Mouse (Mus musculus) ovary, adult 10 weeks (tissue): ENCODE measurements around the gene Mrpl45. TPM values are rescaled to one million over a fixed set of nuclear protein-coding genes. Genes with fewer than 3 reads are reported as not detected.

Experiments used
- polyA plus RNA-seq: library from polyadenylated mRNA; stranded (reverse); fragments of 350-450 nt; fragmentation: Illumina TruSeq; extraction: RNeasy Lipid Tissue Mini Kit (QIAGEN cat#74804); gene quantifications from one replicate; pipeline ENCODE4 v1.2.3, GENCODE M21; 2014

The Mrpl45 gene
- polyA plus RNA-seq, result 26.3 TPM

DNA sequence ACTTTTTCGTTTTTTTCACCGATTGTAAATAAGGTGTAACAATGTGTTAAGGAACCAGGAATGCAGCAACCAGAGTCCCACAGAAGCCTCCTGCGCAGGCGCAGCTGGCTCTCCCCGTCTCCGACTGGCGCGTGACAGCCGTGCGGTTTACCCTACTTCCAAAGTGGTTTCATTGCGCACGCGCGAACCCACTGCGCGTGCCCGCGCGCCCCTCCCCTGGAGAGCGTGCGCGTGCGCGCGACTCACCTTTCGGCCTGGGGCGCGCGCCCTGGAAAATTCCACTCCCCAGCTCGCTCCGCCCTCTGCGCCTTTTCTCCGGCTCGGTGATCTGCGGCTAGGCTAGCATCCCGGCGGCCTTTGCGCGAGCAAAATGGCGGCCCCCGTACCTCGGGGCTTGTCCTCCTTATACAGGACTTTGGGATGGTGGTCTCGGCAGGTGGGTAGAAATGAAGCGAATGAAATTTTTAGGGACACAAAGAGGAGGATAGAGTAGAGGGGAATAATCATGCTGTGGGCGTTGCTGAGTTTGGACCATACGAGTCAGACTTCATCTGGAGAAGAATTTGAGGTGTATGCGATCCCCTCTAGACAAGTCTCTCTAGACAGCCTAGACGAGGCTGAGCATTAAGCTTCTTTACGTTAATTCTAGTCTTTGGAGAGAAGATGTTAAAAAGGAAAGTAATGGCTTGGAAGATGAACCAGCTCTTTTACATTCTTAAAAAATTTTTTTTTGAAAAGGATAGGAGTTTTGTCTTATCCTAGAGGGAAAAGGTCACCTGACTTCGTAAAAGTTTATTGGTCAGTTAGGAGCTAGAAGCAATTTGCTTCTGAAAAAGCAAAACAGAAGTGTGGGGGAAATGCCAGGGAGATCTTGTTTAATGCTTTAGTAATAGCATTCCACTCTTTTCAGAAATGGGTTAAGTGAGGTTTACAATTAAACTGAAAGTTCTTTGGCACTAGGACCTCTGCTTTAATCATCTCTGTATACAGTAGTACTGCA is at the start of gene Mrpl45:
Gene Mrpl45 (plus strand): TSS at position 213 of the 1,000 bp plus-strand sequence.

DNA sequence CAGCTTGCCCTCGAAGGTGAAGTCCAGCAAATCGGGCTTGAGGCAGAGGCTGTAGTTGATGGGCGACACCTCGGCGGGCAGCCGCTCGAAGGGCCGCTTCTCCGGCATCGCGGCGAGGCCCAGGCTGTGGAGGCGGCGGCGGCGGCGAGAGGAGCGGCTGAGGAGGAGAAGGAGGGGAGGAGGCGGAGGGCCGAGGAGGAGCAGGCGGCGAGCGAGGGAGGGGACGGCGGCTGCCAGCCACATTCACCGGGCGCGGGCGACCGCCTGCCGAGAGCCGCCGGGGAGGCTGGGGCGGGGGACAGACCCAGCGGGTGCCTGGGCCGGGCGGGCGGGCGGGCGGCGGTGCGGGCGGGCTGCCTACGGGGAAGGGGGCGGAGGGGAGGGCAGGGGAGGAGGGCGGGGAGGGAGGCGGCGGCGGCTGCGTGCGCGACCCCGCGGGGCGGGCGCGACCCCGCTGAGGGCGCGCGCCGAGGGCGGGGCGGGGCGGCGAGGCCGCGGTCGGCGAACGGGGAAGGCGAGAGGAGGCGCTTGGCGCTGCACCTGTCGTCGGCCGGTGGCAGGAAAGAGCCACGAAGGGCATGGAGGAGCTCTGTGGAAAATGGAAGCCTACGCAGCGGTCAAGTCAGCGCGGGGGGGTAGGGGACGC is 35.2 kb upstream of the Mrpl45 start, which contains the start of gene Npepps:
Gene Npepps (minus strand): TSS at position 423 of the 646 bp plus-strand sequence.

DNA sequence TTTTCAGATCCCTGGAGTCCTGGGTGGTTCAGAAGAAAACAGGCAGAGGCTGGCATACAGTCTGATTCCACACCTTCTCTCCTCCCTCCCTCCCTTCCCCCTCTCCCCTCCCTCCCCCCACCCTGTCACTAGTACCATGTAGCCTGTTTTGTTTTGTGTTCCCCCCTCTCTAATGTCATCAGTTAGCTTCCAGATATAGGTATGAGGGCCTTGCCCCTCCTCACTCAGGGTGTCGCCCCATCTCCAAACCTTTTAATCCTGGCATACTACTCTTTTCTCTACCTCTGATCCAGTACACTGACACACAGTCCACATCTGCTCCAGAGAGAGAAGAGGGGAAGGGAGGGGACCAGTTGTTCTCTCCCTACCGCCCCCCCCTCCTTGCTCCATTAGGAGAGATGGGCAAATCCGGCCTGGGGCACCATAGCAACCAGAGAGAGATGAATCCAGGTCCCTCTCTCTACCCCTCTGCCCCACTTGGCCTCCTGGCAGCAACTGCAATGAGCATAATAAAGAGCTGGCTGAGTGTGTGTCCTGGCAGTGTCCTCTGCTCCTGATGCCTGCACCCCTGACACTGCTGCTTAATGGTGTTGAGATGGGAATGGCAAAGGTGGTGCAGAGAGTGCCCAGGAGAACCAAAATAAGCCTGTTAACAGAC is 36.6 kb downstream of the Mrpl45 start, which contains the start of gene Gpr179:
Gene Gpr179 (minus strand): TSS at position 51 of the 658 bp plus-strand sequence.

DNA sequence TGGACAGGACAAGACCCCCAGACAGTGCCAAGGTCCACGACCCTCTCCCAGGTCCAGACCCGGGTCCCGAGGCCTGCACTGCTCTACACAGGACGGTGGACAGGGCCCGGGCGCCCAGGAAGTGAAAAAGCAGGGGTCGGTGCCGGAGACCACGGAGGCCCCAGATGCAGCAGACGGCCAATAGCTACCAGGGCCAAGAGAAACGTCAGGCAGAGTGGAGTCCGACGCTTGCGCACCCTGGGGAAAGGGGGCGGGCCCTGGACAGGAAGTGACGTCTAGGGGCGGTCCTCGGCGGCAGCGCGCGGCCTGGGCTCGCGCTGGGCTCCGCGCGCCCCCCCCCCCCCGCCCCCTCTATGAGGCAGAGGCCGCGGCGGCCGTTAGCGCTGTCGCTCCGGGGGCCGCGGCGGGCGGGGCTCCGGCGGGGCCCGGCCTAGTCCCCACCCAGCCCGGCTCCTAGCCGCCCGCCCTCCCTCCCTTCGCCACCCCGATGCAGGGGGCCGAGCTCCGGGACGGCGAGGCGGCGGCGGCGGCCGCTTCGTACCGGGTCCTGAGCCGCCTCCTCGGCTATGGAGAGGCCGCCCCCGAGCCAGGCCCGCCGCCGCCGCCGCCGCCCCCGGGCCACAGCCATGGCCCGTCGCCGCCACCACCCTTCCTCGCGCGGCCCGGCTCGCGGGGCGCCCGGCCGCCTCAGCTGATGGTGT is 46.6 kb downstream of the Mrpl45 start, which contains the start of gene Socs7:
Gene Socs7 (plus strand): TSS at position 604 of the 701 bp plus-strand sequence.

Other genes starting within 250 kb of the Mrpl45 start
- not detected for gene Tbx21, start 200.4 kb upstream of the Mrpl45 start, polyA plus RNA-seq
- gene Tbkbp1, start 164.2 kb upstream of the Mrpl45 start, polyA plus RNA-seq, result not detected
- 205 TPM for gene Kpnb1, start 127.8 kb upstream of the Mrpl45 start, polyA plus RNA-seq
- 136 TPM for gene Npepps, start 35.1 kb upstream of the Mrpl45 start, polyA plus RNA-seq
- 0.11 TPM for gene Gpr179, start 36.4 kb downstream of the Mrpl45 start, polyA plus RNA-seq
- 24.3 TPM for gene Socs7, start 46.8 kb downstream of the Mrpl45 start, polyA plus RNA-seq
- gene Arhgap23, start 99.8 kb downstream of the Mrpl45 start, polyA plus RNA-seq, result 7.1 TPM
- not detected for gene 4933428G20Rik, start 184.6 kb downstream of the Mrpl45 start, polyA plus RNA-seq